Mouse (Mus musculus): ENCODE results near the gene Pgf. TPM values are rescaled to one million over a fixed set of nuclear protein-coding genes. Genes with fewer than 3 reads are reported as not detected.

The Pgf gene
- polyA plus RNA-seq, 1 experiment from 2014 or later: 9.0 TPM

DNA sequence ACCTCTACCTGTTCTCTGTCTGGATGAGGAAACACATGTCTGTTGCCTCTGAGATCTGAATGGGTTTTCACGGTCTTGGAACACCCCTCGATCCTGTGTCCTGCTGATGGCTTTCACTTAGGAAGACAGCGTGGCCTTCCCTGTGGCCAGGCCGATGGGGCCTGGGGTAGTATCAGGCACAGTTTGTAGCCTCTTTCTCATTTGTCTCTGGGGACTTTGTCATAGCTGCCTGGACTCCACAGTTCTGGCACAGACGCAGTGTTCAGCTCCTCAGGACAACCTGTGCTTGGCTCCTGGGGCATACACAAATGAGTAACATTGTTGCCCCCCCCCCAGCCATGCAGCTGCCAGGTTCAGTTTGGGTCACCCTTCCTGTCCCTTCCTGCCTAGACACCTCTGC, 17.5 kb upstream of the Pgf start:
- H3K9ac ChIP-seq (ENCODE audit: low read depth, low read length): no peak overlapping the region
- H3K27ac ChIP-seq (ENCODE audit: low read depth, low read length): no peak overlapping the region
- ATAC-seq (replicated peaks; ENCODE audit: insufficient number of reproducible peaks, low FRiP score, low TSS enrichment): no peak
- 75% methylated on average over 5 of the region's 5 CpGs for WGBS (ENCODE audit: insufficient replicate concordance)
- no peaks in the 10 kb centered on the region for H3K36me3 ChIP-seq (ENCODE audit: control insufficient read depth, insufficient read depth, low read length)
- H3K4me1 ChIP-seq (ENCODE audit: control insufficient read depth, insufficient read depth, low read length): peaks cover 21% of the 10 kb centered on the region
- H3K9me3 ChIP-seq (replicated peaks; ENCODE audit: control insufficient read depth, low read length): no peaks in the 10 kb centered on the region
- no peak overlapping the region for H3K4me3 ChIP-seq (ENCODE audit: low read depth, low read length)
- H3K27me3 ChIP-seq (ENCODE audit: control insufficient read depth, insufficient read depth, low read length): peaks cover 2% of the 10 kb centered on the region; the same call in 1 of the 2 replicates
- H3K4me2 ChIP-seq: no peak overlapping the region

GRCm38 (mm10) chr12:85194623-85195018, 17.0 kb upstream of the Pgf start:
- H3K9me3 ChIP-seq (replicated peaks; ENCODE audit: control insufficient read depth, low read length): no peaks in the 10 kb centered on the region
- peaks cover 21% of the 10 kb centered on the region for H3K4me1 ChIP-seq (ENCODE audit: control insufficient read depth, insufficient read depth, low read length)
- no peaks in the 10 kb centered on the region for H3K36me3 ChIP-seq (ENCODE audit: control insufficient read depth, insufficient read depth, low read length)
- peaks cover 2% of the 10 kb centered on the region; the same call in 1 of the 2 replicates for H3K27me3 ChIP-seq (ENCODE audit: control insufficient read depth, insufficient read depth, low read length)
- 33% methylated on average over 4 of the region's 4 CpGs for WGBS (ENCODE audit: insufficient replicate concordance)
- no peak overlapping the region for H3K27ac ChIP-seq (ENCODE audit: low read depth, low read length)
- H3K9ac ChIP-seq (ENCODE audit: low read depth, low read length): no peak overlapping the region
- no peak for ATAC-seq (replicated peaks; ENCODE audit: insufficient number of reproducible peaks, low FRiP score, low TSS enrichment)
- H3K4me2 ChIP-seq: no peak overlapping the region
- H3K4me3 ChIP-seq (ENCODE audit: low read depth, low read length): no peak overlapping the region

DNA sequence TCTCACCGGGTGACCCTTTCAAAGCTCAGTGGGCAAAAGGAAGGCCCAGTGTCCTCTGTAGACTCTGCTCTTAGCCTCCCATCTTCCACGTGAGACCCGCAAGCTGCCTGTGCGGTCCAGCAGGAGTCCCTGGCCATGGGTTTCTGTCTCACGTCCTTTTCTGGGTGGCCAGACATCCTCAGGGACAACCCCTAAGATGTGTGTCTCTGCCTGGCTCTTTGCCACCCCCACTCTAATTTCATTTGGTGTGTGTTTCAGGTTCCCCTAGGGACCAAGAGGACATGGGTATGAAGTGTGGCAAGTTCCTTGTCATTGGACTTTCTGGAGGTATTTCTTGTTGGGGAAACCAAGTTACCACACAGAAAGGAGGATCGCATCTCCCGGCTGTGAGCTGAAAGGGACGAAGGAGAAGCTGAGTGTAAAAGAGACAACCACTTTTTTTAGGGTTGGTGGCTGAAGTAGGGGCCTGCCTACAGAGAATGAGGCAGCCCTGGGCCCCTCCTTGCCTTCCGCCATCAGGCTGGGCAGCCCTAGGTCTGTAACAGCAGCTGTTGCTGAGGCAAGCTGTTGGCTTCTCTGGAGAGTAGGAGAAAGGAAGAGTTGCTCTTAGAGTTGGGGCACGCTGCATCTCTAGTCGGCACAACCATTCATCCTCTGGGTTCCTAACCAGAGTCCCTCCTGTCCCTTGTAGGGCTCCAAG, 16.5 kb upstream of the Pgf start:
- WGBS (ENCODE audit: insufficient replicate concordance): 87% methylated on average over 11 of the region's 11 CpGs
- Histone ChIP-seq H3K4me2 (no peak overlapping the region), H3K9me3 (replicated peaks; ENCODE audit: control insufficient read depth, low read length) (no peaks in the 10 kb centered on the region), H3K27me3 (ENCODE audit: control insufficient read depth, insufficient read depth, low read length) (peaks cover 2% of the 10 kb centered on the region; the same call in 1 of the 2 replicates), H3K27ac (ENCODE audit: low read depth, low read length) (no peak overlapping the region), H3K9ac (ENCODE audit: low read depth, low read length) (no peak overlapping the region), H3K4me1 (ENCODE audit: control insufficient read depth, insufficient read depth, low read length) (peaks cover 21% of the 10 kb centered on the region), H3K36me3 (ENCODE audit: control insufficient read depth, insufficient read depth, low read length) (no peaks in the 10 kb centered on the region), H3K4me3 (ENCODE audit: low read depth, low read length) (no peak overlapping the region)
- ATAC-seq (replicated peaks; ENCODE audit: insufficient number of reproducible peaks, low FRiP score, low TSS enrichment): no peak

DNA sequence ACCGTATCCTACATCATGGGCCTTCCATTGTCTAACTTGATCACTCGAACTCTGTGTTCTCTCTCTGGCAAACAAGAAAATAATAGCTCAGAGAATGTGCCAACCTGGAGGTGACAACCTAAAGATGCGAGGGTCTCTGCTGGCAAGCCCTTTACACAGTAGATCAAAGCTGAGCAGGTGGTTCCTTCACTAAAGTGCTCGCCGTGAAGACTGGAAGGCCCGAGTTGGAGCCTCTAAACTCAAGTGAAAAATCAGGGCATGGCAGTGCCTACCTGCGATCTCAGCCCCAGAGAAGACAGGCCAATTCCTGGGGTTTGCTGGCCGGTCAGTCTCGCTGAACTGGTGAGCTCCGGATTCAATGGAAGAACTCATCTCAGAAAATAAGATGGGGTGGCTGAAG, 15.6 kb upstream of the Pgf start:
- ATAC-seq (replicated peaks; ENCODE audit: insufficient number of reproducible peaks, low FRiP score, low TSS enrichment): no peak
- peaks cover 2% of the 10 kb centered on the region; the same call in 1 of the 2 replicates for H3K27me3 ChIP-seq (ENCODE audit: control insufficient read depth, insufficient read depth, low read length)
- H3K4me3 ChIP-seq (ENCODE audit: low read depth, low read length): no peak overlapping the region
- H3K9ac ChIP-seq (ENCODE audit: low read depth, low read length): no peak overlapping the region
- H3K4me2 ChIP-seq: no peak overlapping the region
- no peaks in the 10 kb centered on the region for H3K36me3 ChIP-seq (ENCODE audit: control insufficient read depth, insufficient read depth, low read length)
- H3K9me3 ChIP-seq (replicated peaks; ENCODE audit: control insufficient read depth, low read length): no peaks in the 10 kb centered on the region
- H3K4me1 ChIP-seq (ENCODE audit: control insufficient read depth, insufficient read depth, low read length): peaks cover 21% of the 10 kb centered on the region
- WGBS (ENCODE audit: insufficient replicate concordance): 77% methylated on average over 10 of the region's 10 CpGs
- H3K27ac ChIP-seq (ENCODE audit: low read depth, low read length): no peak overlapping the region

- WGBS (ENCODE audit: insufficient replicate concordance): 25% methylated on average over 19 of the region's 19 CpGs
- Histone ChIP-seq H3K4me3 (ENCODE audit: low read depth, low read length) (no peak overlapping the region), H3K9ac (ENCODE audit: low read depth, low read length) (peak overlapping the region; percentile 67), H3K4me2 (0 out of 2 replicates have a peak overlapping the region, but pooled peaks have one; percentile 11), H3K27ac (ENCODE audit: low read depth, low read length) (no peak overlapping the region), H3K4me1 (ENCODE audit: control insufficient read depth, insufficient read depth, low read length) (peaks cover 18% of the 10 kb centered on the region), H3K36me3 (ENCODE audit: control insufficient read depth, insufficient read depth, low read length) (no peaks in the 10 kb centered on the region), H3K9me3 (replicated peaks; ENCODE audit: control insufficient read depth, low read length) (no peaks in the 10 kb centered on the region), H3K27me3 (ENCODE audit: control insufficient read depth, insufficient read depth, low read length) (peaks cover 2% of the 10 kb centered on the region; the same call in 1 of the 2 replicates)
- no peak for ATAC-seq (replicated peaks; ENCODE audit: insufficient number of reproducible peaks, low FRiP score, low TSS enrichment)
These were observed 15.0 kb upstream of the Pgf start for GRCm38 (mm10) chr12:85192461-85193108.

- no peaks in the 10 kb centered on the region for H3K9me3 ChIP-seq (replicated peaks; ENCODE audit: control insufficient read depth, low read length)
- H3K36me3 ChIP-seq (ENCODE audit: control insufficient read depth, insufficient read depth, low read length): no peaks in the 10 kb centered on the region
- H3K4me2 ChIP-seq: no peak overlapping the region
- no peak for ATAC-seq (replicated peaks; ENCODE audit: insufficient number of reproducible peaks, low FRiP score, low TSS enrichment)
- H3K4me3 ChIP-seq (ENCODE audit: low read depth, low read length): no peak overlapping the region
- 71% methylated on average over 7 of the region's 7 CpGs for WGBS (ENCODE audit: insufficient replicate concordance)
- no peak overlapping the region for H3K27ac ChIP-seq (ENCODE audit: low read depth, low read length)
- H3K27me3 ChIP-seq (ENCODE audit: control insufficient read depth, insufficient read depth, low read length): peaks cover 2% of the 10 kb centered on the region; the same call in 1 of the 2 replicates
- peaks cover 23% of the 10 kb centered on the region for H3K4me1 ChIP-seq (ENCODE audit: control insufficient read depth, insufficient read depth, low read length)
- H3K9ac ChIP-seq (ENCODE audit: low read depth, low read length): no peak overlapping the region
These were observed 12.7 kb upstream of the Pgf start for GRCm38 (mm10) chr12:85190290-85190689.

DNA sequence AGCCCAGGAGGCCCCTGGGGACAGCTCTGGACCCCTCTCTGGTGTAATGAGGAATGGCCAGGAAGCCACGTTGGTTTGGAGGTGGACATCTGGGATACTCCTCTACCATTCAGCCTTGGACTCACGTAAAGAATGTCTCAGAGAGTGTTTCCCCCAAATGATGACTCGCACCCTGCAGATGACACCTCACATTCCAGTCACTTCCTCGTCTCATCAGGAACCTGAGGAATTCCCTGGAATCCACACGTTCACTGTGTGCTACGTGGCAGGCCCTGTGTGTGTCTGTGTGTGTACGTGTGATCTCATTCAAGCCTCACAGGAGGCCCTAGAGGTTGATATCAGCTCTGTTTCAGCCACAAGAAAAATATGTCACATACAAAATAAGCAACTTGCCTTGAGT, 8.8 kb upstream of the Pgf start:
- no peak overlapping the region for H3K4me3 ChIP-seq (ENCODE audit: low read depth, low read length)
- no peak overlapping the region for H3K9ac ChIP-seq (ENCODE audit: low read depth, low read length)
- WGBS (ENCODE audit: insufficient replicate concordance): 42% methylated on average over 7 of the region's 7 CpGs
- H3K36me3 ChIP-seq (ENCODE audit: control insufficient read depth, insufficient read depth, low read length): no peaks in the 10 kb centered on the region
- H3K4me2 ChIP-seq: no peak overlapping the region
- H3K4me1 ChIP-seq (ENCODE audit: control insufficient read depth, insufficient read depth, low read length): peaks cover 17% of the 10 kb centered on the region
- H3K27me3 ChIP-seq (ENCODE audit: control insufficient read depth, insufficient read depth, low read length): peaks cover 8% of the 10 kb centered on the region
- no peaks in the 10 kb centered on the region for H3K9me3 ChIP-seq (replicated peaks; ENCODE audit: control insufficient read depth, low read length)
- no peak for ATAC-seq (replicated peaks; ENCODE audit: insufficient number of reproducible peaks, low FRiP score, low TSS enrichment)
- H3K27ac ChIP-seq (ENCODE audit: low read depth, low read length): peak overlapping the region; percentile 51; the same call in 1 of the 2 replicates

DNA sequence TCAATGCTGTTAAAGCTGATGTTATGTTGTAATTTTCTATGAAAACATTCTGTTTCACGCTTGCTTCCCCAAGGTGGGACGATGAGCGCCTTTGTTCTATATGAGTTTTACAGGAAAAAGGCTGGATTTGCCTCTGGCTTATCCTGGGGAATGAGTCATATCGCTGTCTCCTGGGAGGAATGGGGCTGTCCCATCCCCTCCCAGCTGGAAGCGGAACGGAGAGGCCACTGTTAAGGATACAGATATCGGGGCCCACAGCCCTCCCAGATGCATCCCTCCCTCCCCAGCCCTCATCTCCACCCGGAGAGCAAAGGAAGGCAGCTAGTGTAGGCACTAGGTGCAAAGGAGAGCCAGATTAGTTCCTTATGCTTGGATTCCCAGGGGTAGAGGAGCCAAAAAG, 8.2 kb upstream of the Pgf start:
- no peak overlapping the region for H3K4me2 ChIP-seq
- H3K9ac ChIP-seq (ENCODE audit: low read depth, low read length): no peak overlapping the region
- H3K9me3 ChIP-seq (replicated peaks; ENCODE audit: control insufficient read depth, low read length): no peaks in the 10 kb centered on the region
- ATAC-seq (replicated peaks; ENCODE audit: insufficient number of reproducible peaks, low FRiP score, low TSS enrichment): peak; percentile 69; the same call in 1 of the 2 replicates
- WGBS (ENCODE audit: insufficient replicate concordance): 33% methylated on average over 8 of the region's 8 CpGs
- H3K4me3 ChIP-seq (ENCODE audit: low read depth, low read length): no peak overlapping the region
- peaks cover 8% of the 10 kb centered on the region for H3K27me3 ChIP-seq (ENCODE audit: control insufficient read depth, insufficient read depth, low read length)
- H3K4me1 ChIP-seq (ENCODE audit: control insufficient read depth, insufficient read depth, low read length): peaks cover 18% of the 10 kb centered on the region
- no peaks in the 10 kb centered on the region for H3K36me3 ChIP-seq (ENCODE audit: control insufficient read depth, insufficient read depth, low read length)
- no peak overlapping the region for H3K27ac ChIP-seq (ENCODE audit: low read depth, low read length)

All from heart, embryonic 11.5 days (tissue).